Mouse (Mus musculus) limb, embryonic 12.5 days (tissue): ENCODE results near the gene Gpr171. TPM values are rescaled to one million over a fixed set of nuclear protein-coding genes. Genes with fewer than 3 reads are reported as not detected.
"Not testable (repeated sequence)": the region's sequence is repeated elsewhere in the genome, so short reads cannot be mapped to it uniquely, and the experiment has no call there.

Source experiments
- ATAC-seq: fragments of 200-750 bp; cut with Nextera tagmentation; 2 replicates; pipeline ENCODE4 v1.8.0; 2017; ENCODE audit warnings: low read depth, moderate TSS enrichment; ENCODE audit not compliant: insufficient number of reproducible peaks, insufficient read depth, low FRiP score, low TSS enrichment
- H3K27ac ChIP-seq: fragments of 300-500 bp; sonication (generic); 2 replicates; pipeline ENCODE4 v1.5.1; 2016; ENCODE audit warnings: mild to moderate bottlenecking, moderate library complexity
- H3K27me3 ChIP-seq: fragments of 300-500 bp; sonication (generic); 2 replicates; pipeline ENCODE4 v1.6.1; 2016; ENCODE audit warnings: mild to moderate bottlenecking, moderate library complexity
- H3K36me3 ChIP-seq: fragments of 300-500 bp; sonication (generic); 2 replicates; pipeline ENCODE4 v1.6.1; 2016; ENCODE audit warnings: mild to moderate bottlenecking, moderate library complexity
- H3K4me1 ChIP-seq: fragments of 300-500 bp; sonication (generic); replicated peaks from 2 replicates; pipeline ENCODE4 v1.6.1; 2016
- H3K4me2 ChIP-seq: fragments of 300-500 bp; sonication (generic); 2 replicates; pipeline ENCODE4 v1.6.1; 2016; ENCODE audit warnings: mild to moderate bottlenecking, moderate library complexity
- H3K4me3 ChIP-seq: fragments of 300-500 bp; sonication (generic); replicated peaks from 2 replicates; pipeline ENCODE4 v1.5.1; 2016; ENCODE audit warnings: mild to moderate bottlenecking
- H3K9ac ChIP-seq: fragments of 300-500 bp; sonication (generic); replicated peaks from 2 replicates; pipeline ENCODE4 v1.6.1; 2016; ENCODE audit warnings: mild to moderate bottlenecking, moderate library complexity
- H3K9me3 ChIP-seq: fragments of 300-500 bp; sonication (generic); 2 replicates; pipeline ENCODE4 v1.6.1; 2016; ENCODE audit warnings: mild to moderate bottlenecking, moderate library complexity
- WGBS: fragments of 180-500 bp; shearing (Covaris S2); methylation state at CpG from one replicate; pipeline ENCODE4 v1.1.7; 2016; 5-methylcytosine and 5-hydroxymethylcytosine counted together
- polyA plus RNA-seq: library from polyadenylated mRNA; unstranded; fragments of >200 nt; fragmentation: Nextera tagmentation; extraction: Ambion mirVana; gene quantifications from 2 replicates; pipeline ENCODE4 v1.2.1, GENCODE M21; 2016

Gene Gpr171
- polyA plus RNA-seq, 1 experiment from 2014 or later: 1.1 TPM

GRCm38 (mm10) chr3:59131966-59132365 lies 30.3 kb upstream of the Gpr171 start:
- H3K9me3 ChIP-seq: no peaks in the 10 kb centered on the region
- no peak overlapping the region for H3K27ac ChIP-seq
- 86% methylated on average over 4 of the region's 4 CpGs for WGBS
- H3K27me3 ChIP-seq: no peaks in the 10 kb centered on the region
- no peaks in the 10 kb centered on the region for H3K4me1 ChIP-seq
- ATAC-seq: no peak
- no peak overlapping the region for H3K4me3 ChIP-seq
- no peak overlapping the region for H3K9ac ChIP-seq
- H3K36me3 ChIP-seq: no peaks in the 10 kb centered on the region
- no peak overlapping the region for H3K4me2 ChIP-seq

DNA sequence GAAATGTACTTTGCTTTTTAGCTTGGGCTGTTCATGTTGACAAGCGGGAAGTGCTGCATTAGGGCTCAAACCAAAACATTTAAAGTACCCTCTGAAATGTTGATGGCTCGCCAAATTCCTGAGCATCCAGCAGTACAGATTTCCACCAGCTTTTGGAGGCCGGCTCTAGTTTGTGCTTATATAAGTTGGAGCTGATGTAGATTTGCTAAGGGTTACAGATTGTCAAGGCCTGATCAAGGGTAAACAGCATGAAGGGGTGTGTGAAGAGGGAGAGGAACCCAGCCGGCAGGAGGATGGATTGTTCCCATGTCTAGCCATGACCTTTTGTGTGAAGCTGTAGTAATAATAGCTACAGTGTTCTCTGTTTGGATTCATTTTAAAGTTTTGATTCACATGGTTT lies 29.5 kb upstream of the Gpr171 start:
- H3K36me3 ChIP-seq: no peaks in the 10 kb centered on the region
- no peak overlapping the region for H3K27ac ChIP-seq
- H3K4me3 ChIP-seq: no peak overlapping the region
- H3K9ac ChIP-seq: no peak overlapping the region
- H3K9me3 ChIP-seq: no peaks in the 10 kb centered on the region
- no peaks in the 10 kb centered on the region for H3K4me1 ChIP-seq
- H3K4me2 ChIP-seq: no peak overlapping the region
- no peak for ATAC-seq
- H3K27me3 ChIP-seq: no peaks in the 10 kb centered on the region
- 75% methylated on average over 4 of the region's 4 CpGs for WGBS

- no peaks in the 10 kb centered on the region for H3K27me3 ChIP-seq
- no peaks in the 10 kb centered on the region for H3K9me3 ChIP-seq
- no peak for ATAC-seq
- H3K27ac ChIP-seq: no peak overlapping the region
- no peak overlapping the region for H3K4me2 ChIP-seq
- no peaks in the 10 kb centered on the region for H3K36me3 ChIP-seq
- 62% methylated on average over 8 of the region's 8 CpGs for WGBS
- no peaks in the 10 kb centered on the region for H3K4me1 ChIP-seq
- H3K4me3 ChIP-seq: no peak overlapping the region
- H3K9ac ChIP-seq: no peak overlapping the region
These were observed 28.8 kb upstream of the Gpr171 start for GRCm38 (mm10) chr3:59130431-59130830.

- Histone ChIP-seq H3K9ac (no peak overlapping the region), H3K36me3 (no peaks in the 10 kb centered on the region), H3K27me3 (no peaks in the 10 kb centered on the region), H3K9me3 (no peaks in the 10 kb centered on the region), H3K27ac (no peak overlapping the region), H3K4me3 (no peak overlapping the region), H3K4me1 (no peaks in the 10 kb centered on the region), H3K4me2 (no peak overlapping the region)
- WGBS: 87% methylated on average over 3 of the region's 3 CpGs
- no peak for ATAC-seq
These were observed 27.9 kb upstream of the Gpr171 start for GRCm38 (mm10) chr3:59129547-59129946.

DNA sequence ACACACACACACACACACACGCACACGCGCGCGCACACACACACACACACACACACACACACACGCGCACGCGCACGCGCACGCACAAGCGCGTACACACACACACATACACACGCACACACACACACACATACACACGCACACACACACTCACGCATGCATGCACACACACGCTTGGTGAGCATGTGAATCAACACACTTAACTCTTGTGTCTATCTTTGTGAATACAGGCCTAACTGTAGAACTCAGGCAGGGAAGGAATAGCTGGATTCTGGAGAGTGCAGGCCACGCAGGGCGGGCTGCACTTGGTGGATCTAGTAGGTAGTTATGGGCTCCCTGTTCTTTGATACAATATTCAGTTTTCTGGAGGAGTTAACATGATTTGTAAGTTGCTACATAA lies 27.1 kb upstream of the Gpr171 start:
- H3K36me3 ChIP-seq: no peaks in the 10 kb centered on the region
- H3K4me3 ChIP-seq: no peak overlapping the region
- no peaks in the 10 kb centered on the region for H3K27me3 ChIP-seq
- H3K4me2 ChIP-seq: no peak overlapping the region
- ATAC-seq: no peak
- H3K9me3 ChIP-seq: no peaks in the 10 kb centered on the region
- WGBS: 84% methylated on average over 20 of the region's 20 CpGs
- H3K9ac ChIP-seq: no peak overlapping the region
- no peak overlapping the region for H3K27ac ChIP-seq
- H3K4me1 ChIP-seq: no peaks in the 10 kb centered on the region

- H3K9me3 ChIP-seq: no peaks in the 10 kb centered on the region
- no peak overlapping the region for H3K27ac ChIP-seq
- H3K4me3 ChIP-seq: no peak overlapping the region
- no peaks in the 10 kb centered on the region for H3K27me3 ChIP-seq
- no peak for ATAC-seq
- peaks cover 5% of the 10 kb centered on the region; the same call in 1 of the 2 replicates for H3K4me1 ChIP-seq
- no peak overlapping the region for H3K4me2 ChIP-seq
- no peak overlapping the region for H3K9ac ChIP-seq
- WGBS: 32% methylated on average over 7 of the region's 7 CpGs
- no peaks in the 10 kb centered on the region for H3K36me3 ChIP-seq
These were observed 24.3 kb upstream of the Gpr171 start for GRCm38 (mm10) chr3:59125783-59126555.

GRCm38 (mm10) chr3:59125022-59125421 lies 23.4 kb upstream of the Gpr171 start:
- no peaks in the 10 kb centered on the region for H3K36me3 ChIP-seq
- H3K4me2 ChIP-seq: no peak overlapping the region
- no peak overlapping the region for H3K4me3 ChIP-seq
- H3K9me3 ChIP-seq: no peaks in the 10 kb centered on the region
- ATAC-seq: no peak
- H3K4me1 ChIP-seq: peaks cover 5% of the 10 kb centered on the region; the same call in 1 of the 2 replicates
- 60% methylated on average over 5 of the region's 5 CpGs for WGBS
- H3K27me3 ChIP-seq: no peaks in the 10 kb centered on the region
- no peak overlapping the region for H3K27ac ChIP-seq
- no peak overlapping the region for H3K9ac ChIP-seq

- Histone ChIP-seq H3K4me3 (no peak overlapping the region), H3K4me1 (peaks cover 5% of the 10 kb centered on the region; the same call in 1 of the 2 replicates), H3K36me3 (no peaks in the 10 kb centered on the region), H3K27ac (no peak overlapping the region), H3K27me3 (no peaks in the 10 kb centered on the region), H3K9me3 (no peaks in the 10 kb centered on the region), H3K9ac (no peak overlapping the region), H3K4me2 (no peak overlapping the region)
- ATAC-seq: no peak
- 71% methylated on average over 7 of the region's 7 CpGs for WGBS
These were observed 20.3 kb upstream of the Gpr171 start for GRCm38 (mm10) chr3:59121780-59122449.

GRCm38 (mm10) chr3:59121067-59121730 lies 19.6 kb upstream of the Gpr171 start:
- H3K27me3 ChIP-seq: no peaks in the 10 kb centered on the region
- no peaks in the 10 kb centered on the region for H3K36me3 ChIP-seq
- no peak overlapping the region for H3K27ac ChIP-seq
- no peak overlapping the region for H3K9ac ChIP-seq
- H3K4me1 ChIP-seq: peaks cover 5% of the 10 kb centered on the region; the same call in 1 of the 2 replicates
- H3K4me2 ChIP-seq: no peak overlapping the region
- H3K9me3 ChIP-seq: no peaks in the 10 kb centered on the region
- 44% methylated on average over 7 of the region's 7 CpGs for WGBS
- peak; percentile 40; the same call in 1 of the 2 replicates for ATAC-seq
- no peak overlapping the region for H3K4me3 ChIP-seq

DNA sequence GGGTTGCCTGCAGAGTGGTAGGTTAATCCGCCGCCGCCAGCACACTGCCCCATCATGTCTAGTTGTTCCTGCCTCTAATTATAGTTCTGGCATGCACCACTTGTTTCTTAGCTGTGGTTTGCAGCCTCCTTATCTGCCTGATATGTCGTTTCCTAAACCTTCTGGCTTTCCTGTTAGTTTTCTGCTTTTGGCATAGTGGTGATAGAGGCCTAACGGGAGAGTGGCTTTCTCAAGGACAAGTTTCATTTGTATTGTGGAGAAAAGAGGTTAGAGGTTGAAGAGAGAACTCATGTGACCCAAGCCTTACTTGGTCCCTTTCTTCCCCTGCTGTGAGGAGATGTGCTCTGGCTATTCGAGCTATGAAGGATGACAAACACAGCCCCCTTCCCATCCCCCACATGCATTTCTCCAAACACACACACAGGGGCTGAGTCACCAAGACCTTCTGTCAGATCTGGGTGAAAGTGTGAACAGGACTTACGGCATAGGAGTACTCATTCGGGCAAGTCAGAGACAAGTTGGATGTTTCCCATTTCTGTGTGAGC lies 12.4 kb upstream of the Gpr171 start:
- Histone ChIP-seq H3K36me3 (no peaks in the 10 kb centered on the region), H3K4me2 (no peak overlapping the region), H3K27me3 (no peaks in the 10 kb centered on the region), H3K9me3 (no peaks in the 10 kb centered on the region), H3K4me3 (no peak overlapping the region), H3K9ac (no peak overlapping the region), H3K27ac (no peak overlapping the region), H3K4me1 (no peaks in the 10 kb centered on the region)
- 81% methylated on average over 8 of the region's 8 CpGs for WGBS
- no peak for ATAC-seq

GRCm38 (mm10) chr3:59113291-59113690 lies 11.7 kb upstream of the Gpr171 start:
- not testable (repeated sequence) for H3K4me3 ChIP-seq, H3K4me1 ChIP-seq, H3K9me3 ChIP-seq, H3K9ac ChIP-seq, H3K27ac ChIP-seq, H3K27me3 ChIP-seq, H3K4me2 ChIP-seq, ATAC-seq, H3K36me3 ChIP-seq
- 95% methylated on average over 4 of the region's 4 CpGs for WGBS
